Mouse (Mus musculus): ENCODE results near the gene Dhx15.
A peak's percentile ranks its signal among the peaks of the same experiment; 100 is the strongest.

Gene Dhx15

DNA sequence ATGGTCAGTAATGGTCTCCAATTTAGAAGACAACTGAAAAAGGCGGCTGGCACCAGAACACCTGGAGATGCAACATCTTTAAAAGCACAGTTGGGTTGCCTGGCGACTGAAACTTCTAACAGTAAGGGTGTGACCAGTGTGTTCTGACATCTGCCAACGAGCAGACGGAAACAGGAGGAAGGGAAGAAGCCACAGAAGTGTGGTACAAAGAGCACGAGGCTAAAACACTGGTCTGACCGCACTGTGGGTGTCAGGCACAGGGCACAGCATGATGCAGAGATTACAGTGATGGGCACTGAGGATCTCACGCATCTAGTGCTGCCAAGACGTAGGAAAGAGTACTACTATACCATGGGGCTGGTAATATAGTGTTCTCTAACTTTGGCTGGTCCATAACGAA lies 48.4 kb downstream of the Dhx15 start:
- no peak for DNase-seq (ENCODE audit: low spot score)

DNA sequence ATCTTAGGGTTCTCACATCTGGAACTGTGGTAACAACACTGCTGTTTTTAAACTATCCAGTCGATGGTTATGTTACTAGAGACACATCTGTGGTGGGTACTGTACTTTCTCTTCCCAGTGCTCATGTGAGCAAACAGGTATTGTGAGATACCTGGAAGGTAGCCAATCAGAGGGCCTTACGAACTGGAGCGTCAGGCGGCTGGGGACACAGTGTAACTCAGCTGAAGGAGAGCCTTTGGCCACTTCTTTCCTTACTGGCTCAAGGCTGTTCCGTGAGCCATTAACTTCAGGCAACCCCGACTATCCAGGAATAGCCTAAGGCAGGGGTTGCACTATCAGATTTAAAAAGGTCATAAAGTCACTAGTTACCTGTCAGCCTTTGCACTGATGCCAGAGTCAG lies 51.5 kb downstream of the Dhx15 start:
- no peak for DNase-seq (ENCODE audit: low spot score)

DNA sequence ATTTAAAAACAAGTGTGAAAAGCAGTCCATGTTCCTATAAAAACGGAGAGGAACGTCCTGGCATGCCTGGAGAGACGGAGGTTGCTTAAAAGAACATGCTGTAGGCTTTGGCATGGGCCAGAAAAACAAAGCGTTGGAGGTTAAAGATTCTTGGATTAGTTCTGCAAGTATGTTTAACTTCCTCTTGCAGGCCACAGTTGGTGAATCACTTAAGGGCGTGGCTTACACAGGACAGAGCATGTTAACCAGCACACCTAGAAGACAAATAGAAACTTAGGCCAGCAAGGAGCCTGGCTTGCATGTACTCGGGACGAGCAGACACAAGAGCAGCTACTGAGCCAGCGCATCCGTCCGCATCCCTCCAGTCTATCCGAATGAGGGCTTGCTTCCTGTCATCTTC lies 52.2 kb downstream of the Dhx15 start:
- DNase-seq (ENCODE audit: low spot score) = no peak

DNA sequence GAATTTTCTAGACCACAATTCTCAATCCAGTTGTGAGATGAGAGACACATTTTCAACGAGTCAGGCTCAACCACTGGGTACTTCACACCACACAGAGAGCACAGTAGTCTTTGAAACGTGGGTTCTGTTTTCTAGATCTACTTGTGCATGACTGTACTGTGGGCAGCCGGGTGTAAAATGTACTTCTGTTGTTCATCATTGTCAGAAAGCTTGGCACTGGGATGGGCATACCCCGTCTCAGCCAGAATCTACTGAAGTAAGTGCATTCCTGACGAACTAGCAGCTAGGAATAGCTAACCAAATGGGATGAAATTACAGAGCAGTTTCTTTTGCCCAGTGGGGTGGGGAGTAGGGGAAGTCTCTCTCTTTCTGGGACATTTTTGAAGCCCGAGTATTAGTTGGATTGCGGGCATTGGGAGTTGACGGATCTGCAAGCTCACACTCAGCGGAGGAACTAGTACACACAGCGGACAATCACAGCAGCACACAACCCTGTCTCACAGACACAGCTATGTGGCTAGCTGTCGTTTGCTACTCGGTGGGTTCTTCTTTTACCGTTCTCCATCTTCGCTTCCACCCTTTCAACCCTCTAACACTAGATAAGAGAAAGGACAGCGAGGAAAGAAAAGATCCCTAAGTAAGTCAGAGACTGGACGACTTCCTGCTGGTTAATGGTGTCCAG lies 54.7 kb downstream of the Dhx15 start:
- no peak for DNase-seq (ENCODE audit: low spot score)

DNA sequence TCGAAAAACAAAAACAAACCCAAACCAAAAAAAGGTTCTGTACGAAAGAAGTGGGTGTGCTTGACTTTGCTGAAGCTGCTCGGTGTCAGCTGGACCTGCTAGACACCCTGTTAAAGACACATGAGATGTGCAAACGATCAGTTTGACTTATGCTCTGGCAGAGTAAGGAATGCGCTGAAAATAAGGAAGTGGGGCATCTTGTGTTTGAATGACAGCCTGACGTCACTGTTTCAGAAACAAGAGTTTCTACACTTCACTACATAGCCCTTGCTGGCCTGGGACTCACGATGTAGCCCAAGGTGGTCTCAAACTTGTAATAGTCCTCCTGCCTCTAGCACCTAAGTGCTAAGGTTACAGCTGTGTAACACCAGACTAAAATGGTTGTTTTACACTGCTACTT lies 57.5 kb downstream of the Dhx15 start:
- DNase-seq (ENCODE audit: low spot score) = no peak

DNA sequence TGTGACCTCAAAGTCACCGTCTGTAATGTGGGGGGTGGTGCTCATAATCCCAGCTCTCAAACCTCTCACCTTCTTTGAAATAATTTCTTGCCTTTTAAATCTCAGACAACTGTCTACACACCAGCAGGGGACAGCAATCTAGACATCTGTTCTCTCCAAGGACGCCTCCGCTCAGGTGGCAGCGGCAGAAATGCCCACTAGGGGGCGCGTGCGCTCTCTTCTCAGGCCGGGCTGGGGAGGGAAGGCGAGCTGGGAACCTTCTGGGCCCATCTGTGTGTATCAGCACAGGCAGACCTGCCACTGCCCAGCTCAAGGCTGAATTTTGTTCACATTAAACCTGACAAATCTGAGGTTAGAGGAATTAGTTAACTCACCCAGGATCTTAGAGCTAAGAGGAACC lies 58.2 kb downstream of the Dhx15 start:
- DNase-seq (ENCODE audit: low spot score) = peak; percentile 82

DNA sequence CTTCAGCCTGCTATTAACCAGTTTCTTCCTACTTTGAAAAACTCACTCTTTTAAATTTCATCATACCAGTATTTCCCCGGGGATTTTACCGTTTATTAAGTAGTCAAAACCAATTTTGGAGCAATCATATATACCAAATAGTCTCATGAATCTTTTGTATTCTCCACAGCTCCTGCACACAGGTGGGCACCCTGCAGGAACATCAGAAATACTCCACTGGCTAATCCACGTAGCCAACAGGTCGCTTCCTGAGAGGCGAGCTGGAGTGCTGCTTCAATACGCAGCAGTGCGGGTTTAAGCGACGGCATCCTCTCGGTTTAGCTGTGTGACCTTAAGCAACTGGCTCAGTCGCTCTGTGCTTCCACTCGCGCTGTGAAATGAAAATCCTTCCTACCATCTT lies 58.9 kb downstream of the Dhx15 start:
- no peak for DNase-seq (ENCODE audit: low spot score)

DNA sequence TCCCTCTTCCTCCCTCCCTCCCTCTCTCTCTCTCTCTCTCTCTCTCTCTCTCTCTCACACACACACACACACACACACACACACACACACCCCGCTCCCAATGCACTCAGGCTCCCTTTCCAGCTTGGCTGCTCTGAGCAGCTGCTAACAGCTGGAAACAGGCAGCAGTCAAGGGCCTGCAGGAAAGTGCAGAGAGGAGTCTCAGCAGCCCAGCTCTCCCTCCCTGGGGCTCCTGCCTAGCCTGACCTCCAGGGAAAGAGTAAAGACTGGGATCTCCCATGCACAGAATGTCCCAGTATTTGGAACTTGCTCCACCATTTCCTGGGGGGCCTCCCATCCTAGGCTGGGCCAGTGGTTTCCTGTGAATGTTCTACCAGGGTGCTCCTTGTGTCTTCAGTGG lies 59.8 kb downstream of the Dhx15 start:
- DNase-seq (ENCODE audit: low spot score) = peak; percentile 59

DNA sequence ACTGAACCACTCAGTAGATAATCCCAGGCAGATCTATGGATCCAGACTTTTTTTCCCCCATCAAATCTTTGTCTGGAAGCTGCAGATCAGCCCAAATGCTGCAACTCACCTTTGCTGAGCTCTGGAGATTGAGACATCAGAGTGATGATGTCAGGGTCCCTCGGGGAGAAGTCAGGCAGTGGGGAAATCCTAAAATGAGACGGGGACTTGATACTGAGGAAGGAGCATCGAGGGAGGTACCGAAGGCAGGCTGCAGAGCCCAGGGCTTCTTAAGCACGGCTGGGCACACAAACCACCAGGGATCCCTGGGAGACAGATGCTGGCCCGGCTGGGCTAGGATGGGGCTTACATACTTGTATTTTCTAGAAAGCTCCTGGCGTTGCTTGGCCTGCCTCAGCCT lies 64.1 kb downstream of the Dhx15 start:
- DNase-seq (ENCODE audit: low spot score) = no peak

DNA sequence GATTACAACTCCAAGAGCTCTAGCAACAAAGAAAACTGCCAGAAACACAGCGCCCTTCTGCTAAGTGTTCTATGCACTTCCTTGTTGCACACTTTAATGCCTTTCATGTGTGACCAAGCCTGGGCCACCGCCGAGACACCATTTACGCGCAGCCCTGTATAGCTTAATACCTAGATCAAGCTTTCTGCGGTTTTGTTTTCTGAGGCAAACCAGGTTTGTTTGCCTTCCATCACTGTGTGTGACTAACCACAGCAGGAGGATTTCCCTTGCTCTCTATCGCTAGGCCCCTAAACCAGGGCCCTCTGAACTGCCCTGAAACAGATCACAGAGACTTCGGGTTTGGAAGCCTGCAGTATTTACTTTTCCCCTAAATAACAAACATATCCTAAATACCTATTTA lies 64.5 kb downstream of the Dhx15 start:
- peak; percentile 20 for DNase-seq (ENCODE audit: low spot score)

DNA sequence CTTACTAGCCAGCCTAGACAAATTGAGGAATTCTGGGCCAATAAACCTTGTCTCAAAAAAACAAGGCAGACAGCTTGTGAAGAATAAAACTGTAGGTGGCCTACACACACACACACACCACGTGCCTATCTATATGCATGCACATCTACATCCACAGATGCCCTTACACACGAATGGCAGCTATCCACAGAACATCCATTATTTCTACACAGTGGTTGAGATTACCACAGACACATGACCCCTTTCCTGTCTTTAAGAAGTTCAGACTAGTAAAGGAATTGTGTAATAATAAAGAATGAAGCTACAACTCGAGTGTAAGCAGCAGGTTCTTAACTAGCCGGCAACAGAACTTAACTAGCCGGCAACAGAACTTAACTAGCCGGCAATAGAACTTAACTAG lies 68.2 kb downstream of the Dhx15 start:
- no peak for DNase-seq (ENCODE audit: low spot score)

DNA sequence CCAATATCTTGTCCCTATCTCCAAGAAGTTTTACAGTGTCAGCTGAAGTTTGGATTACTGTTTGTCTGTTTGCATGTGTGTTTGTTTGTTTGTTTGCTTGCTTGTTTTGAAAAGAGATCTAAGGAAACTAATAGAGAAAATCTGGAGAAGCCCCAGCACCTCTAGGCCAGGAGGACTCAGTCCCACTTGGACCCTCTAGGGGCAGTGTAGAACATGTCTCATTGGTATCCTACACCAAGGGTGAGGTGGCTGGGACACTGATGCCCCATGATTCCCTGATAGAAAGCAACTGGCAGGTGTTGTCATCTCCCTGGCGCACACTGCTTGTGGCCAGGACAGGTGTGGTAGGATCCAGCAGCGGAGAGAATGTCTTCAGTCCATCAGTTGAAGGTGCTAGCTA lies 70.5 kb downstream of the Dhx15 start:
- DNase-seq (ENCODE audit: low spot score) = no peak

DNA sequence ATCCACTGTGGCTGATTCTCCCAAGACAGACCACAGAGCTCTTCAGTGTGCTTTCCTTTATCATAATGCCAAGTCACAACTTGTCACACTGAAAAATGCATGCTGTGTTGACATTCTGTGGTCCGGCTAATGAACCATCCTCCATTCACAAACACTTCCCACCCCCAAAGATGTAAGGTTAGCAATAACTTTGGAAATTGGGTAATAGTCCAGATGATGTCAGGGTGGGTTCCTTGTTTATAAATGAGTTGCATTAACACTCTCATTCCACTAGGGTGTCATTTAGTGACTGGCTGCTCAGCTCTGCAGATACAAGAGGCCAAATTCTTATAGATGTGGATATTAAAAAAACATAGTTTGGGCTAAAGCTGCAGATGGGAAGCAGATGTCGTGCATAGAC lies 71.1 kb downstream of the Dhx15 start:
- DNase-seq (ENCODE audit: low spot score) = no peak

DNA sequence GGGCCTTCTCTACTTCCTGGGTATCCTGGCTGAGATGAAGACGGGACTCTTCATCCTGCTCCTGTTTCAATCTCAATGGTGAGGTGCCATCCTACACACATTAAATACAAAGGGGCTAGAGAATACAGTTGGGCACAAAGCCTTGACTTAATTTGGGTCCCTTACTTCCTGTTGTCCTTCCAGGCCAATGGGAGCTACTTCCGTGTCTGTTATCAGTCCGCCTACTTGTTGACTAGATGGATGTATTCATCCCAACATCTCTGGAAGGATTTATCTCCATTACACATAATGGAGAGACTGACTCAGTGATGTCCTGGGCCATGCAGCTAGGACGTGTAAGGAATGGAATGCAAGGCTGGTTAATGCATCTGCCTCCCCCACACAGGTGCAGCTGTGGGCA lies 72.5 kb downstream of the Dhx15 start:
- DNase-seq (ENCODE audit: low spot score) = no peak

DNA sequence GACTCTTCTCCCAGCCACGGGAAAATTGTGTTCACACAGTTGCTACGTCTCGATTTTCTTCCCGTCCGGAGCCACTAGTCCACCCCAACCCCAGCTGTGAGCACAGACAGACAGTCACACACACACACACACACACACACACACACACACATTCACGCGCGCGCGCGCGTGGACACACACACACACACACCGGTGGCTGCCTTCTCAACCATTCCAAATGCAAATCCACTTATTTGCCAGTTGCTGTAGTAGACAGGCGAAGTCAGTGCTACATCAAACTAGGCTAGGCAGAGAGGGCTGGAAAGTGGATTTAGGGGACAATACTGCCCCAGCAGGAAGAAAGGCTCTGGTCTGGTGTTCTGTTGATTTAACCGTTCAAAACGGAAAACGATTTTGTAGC lies 73.9 kb downstream of the Dhx15 start:
- DNase-seq (ENCODE audit: low spot score) = peak; percentile 51

DNA sequence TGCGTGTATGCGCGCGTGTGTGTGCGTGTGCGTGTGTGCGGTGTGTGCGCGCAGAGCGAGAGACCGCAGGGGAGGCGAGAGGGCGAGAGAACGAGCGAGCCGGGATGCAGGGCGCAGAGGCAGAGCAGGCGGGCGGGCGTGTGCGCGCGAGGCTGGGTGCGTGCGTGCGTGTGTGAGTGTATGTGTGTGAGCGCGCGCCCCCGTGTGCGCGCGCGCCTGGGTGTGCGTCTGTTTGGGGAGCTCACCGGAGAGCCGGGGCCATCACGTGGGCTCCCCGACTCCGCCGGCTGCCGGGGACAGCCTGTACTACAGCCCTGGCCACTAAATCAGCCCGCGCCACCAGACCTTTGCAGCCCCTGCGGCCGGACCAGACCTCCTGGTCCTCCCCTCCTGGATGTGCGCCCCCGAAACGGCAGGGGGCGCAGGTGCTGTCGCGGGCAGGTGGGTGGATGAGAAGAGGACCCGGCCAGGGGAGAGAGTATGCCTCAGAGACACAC lies 74.4 kb downstream of the Dhx15 start:
- DNase-seq (ENCODE audit: low spot score) = peak; percentile 84

DNA sequence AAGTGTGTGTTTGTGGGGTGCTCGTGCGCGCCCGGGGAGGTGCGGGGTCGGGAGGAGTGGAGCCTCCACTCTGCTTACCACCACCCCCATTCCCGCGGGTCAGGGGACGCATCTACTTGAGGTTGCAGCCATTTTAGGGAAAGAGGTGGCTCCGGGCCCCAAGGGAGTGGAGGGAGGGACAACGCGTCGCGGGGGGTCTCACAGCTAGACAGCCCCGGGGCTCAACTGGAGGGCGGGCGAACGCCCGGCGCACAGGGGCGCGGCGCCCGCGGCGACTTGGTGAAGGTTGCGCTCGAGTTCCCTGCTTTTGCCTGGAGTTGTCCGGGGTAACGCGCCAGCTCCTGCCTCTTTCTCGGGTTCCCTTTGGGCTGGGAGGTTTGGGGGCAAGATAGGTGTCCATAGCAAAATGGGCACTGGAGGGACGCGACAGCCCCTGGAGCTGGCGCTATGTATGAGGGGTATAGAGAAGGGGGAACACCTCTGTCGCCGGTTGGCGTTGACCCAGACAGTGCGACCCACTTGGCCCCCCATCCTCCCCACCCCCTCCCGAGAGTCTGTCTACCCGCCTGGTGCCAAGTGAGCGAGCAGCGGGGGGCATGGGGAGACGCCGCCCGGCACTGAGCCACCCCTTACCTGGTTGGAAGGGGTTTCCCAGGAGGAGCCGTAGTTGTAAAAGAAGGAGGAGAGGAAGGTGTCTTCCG lies 75.4 kb downstream of the Dhx15 start:
- DNase-seq (ENCODE audit: low spot score) = peak; percentile 53

DNA sequence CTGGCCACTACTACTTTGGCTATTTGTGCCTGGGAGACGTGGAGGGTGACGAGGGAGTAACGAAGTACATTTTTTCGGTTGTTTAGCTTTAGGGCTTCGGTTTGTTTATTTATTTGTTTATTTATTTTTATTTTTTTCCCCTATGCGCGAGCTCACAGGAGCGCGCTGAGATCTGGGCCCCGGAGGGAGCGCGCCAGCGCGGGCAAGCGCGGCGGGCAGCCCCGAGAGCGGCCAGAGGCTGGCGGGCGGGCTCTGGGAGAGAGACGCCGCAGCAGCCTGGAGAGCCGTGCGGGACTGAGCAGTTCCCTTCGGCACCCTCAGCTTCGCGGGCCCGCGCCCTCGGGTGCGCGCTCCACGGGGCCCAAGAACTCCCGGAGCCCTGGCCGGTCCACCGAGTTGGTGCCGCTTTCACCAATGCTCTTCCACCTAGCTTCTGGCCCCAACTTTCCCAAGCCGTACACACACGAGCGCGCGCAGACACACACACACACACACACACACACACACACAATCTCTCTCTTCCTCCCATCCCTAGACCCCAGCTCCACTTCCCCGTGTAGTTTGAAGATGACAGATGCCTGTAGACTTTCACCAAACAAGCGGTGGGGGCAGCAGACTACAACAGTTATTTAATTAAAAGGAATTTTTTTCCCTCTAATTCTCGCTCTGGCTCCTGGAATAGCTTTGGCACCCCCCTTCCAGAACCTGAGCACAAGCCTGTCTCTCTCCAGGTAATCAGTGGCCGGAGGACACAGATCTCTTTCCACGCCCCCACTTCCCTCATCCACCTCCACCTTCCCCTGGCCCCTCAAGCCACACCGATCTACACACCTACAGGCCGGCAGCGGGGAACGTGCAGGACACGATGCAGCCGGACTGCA lies 76.2 kb downstream of the Dhx15 start:
- peak; percentile 52 for DNase-seq (ENCODE audit: low spot score)

DNA sequence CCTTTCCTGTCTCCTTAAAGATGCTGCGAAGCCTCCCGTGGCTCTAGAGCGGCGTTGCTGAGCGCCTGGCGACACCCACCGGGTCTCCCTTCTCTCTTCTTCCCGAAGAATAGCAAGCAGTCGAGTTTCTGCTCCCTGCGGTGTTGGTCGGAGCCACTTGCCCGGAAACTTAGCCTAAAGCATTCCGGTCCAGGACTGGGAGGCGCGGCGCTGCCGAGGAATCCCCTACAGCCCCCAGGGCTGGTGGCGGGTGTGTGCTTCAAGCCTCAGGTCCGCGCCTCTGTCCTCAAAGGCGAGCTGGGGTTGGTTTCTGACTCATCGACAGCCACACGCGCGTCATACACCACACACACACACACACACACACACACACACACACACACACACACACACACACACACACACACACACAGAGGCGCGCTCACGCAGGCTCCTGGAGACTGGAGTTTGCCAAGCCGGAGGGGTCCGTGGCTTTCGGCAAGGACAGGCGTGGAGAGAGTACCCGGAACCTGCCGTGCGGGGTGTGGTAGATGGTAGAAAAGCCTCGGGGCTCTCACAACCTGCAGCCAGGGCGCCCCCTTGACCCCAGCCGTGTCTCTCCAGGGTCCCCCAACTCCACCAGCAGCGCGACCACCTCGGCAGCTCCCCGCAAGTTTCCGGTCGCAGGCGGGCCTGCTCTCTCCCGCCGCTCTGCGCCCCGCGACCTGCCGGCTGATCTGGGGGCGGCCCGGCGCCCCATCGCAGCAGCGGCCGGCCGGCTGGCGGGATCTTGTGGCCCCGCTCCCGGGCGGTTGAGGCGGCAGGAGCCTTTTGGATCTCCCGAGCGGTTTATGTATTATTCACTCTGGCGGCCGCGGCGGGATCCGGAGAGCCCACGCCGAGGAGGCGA lies 77.1 kb downstream of the Dhx15 start:
- peak; percentile 53 for DNase-seq (ENCODE audit: low spot score)

DNA sequence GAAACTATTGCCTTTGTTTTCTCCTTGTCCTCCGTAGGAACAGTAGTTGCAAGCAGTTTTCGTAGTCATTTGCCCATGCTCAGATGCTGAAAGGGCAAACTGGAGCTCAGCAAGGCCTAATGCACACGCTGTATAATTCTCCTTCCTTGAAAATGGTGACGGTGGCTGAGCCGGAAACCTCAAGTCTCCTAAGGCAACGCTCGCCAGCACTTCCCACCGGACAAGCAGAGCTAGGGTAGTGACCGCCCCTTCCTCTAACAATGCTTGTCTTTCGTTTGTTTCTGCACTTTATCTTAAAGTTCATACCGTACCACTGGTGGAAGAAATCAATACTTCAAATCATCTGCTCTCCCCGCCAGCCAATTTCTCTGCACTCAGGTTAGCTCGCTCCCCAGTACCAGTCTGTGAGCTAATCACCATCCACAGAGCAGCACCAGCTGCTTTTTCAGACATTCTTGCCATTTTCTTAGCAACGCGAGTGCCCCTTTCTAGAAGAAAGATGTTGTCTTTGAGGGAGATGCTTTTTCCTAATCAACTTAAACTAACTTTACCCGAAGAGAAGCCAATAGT lies 78.0 kb downstream of the Dhx15 start:
- no peak for DNase-seq (ENCODE audit: low spot score)
